Mouse (Mus musculus): ENCODE data around the gene B3gnt8. TPM values are rescaled to one million over a fixed set of nuclear protein-coding genes. Genes with fewer than 3 reads are reported as not detected.
"Not testable (repeated sequence)": the region's sequence is repeated elsewhere in the genome, so short reads cannot be mapped to it uniquely, and the experiment has no call there.

B3gnt8 gene
- total RNA-seq (2012; rRNA removed): 1.7 and 2.3 TPM in 2 replicates

GRCm38 (mm10) chr7:25626509-25627430, at the start of gene B3gnt8:
Gene B3gnt8 (plus strand): TSS chr7:25626654.
- DNase-seq (ENCODE audit: low read depth, low spot score): no peak
- peaks cover 32% of the 10 kb centered on the region for H3K36me3 ChIP-seq (ENCODE audit: control insufficient read depth, insufficient read depth, low read length, poor library complexity, severe bottlenecking)
- H3K4me1 ChIP-seq (ENCODE audit: control insufficient read depth in 2 of 2, insufficient read depth in 2 of 2, low read length in 2 of 2, poor library complexity in 1 of 2): peaks cover 0 to 16% of the 10 kb centered on the region in 2 experiments; a peak in 3 of 4 replicates
- in situ Hi-C loops (cut with MboI; ENCODE audit: low sequenced_read_pairs in 2 of 2, unreplicated experiment in 2 of 2): no loop called here
- peak within 1 kb of the TSS; percentile 51 to 56 for H3K4me3 ChIP-seq (ENCODE audit: insufficient read depth in 1 of 2, low read depth in 1 of 2, low read length in 2 of 2, poor library complexity in 1 of 2, severe bottlenecking in 1 of 2)
- H3K9ac ChIP-seq (ENCODE audit: insufficient read depth, low read depth, low read length, poor library complexity, severe bottlenecking): peak within 1 kb of the TSS; percentile 31; the same call in 1 of the 2 replicates
- H3K9me3 ChIP-seq (ENCODE audit: control insufficient read depth, insufficient read depth, low read depth, low read length): no peaks in the 10 kb centered on the region
- no peak for TF ChIP-seq MAFK (IDR thresholded peaks at IDR 0.05; ENCODE audit: insufficient read depth, low read depth, low read length)
- TF ChIP-seq HCFC1 (IDR thresholded peaks at IDR 0.05; ENCODE audit: borderline replicate concordance, insufficient read depth, low read length): no peak
- TF ChIP-seq CHD2 (IDR thresholded peaks at IDR 0.05; ENCODE audit: low read depth, low read length): no peak
- no peak for TF ChIP-seq ZNF384 (IDR thresholded peaks at IDR 0.05; ENCODE audit: low read depth, low read length)
- TF ChIP-seq ZC3H11A (IDR thresholded peaks at IDR 0.05; ENCODE audit: borderline replicate concordance, low read depth, low read length): no peak
- H3K27ac ChIP-seq (ENCODE audit: insufficient read depth, low read depth, low read length, poor library complexity, severe bottlenecking): no peak within 1 kb of the TSS

GRCm38 (mm10) chr7:25576793-25577437, 49.5 kb upstream of the B3gnt8 start:
- not testable (repeated sequence) for H3K27ac ChIP-seq (ENCODE audit: insufficient read depth, low read depth, low read length, poor library complexity, severe bottlenecking); H3K9ac ChIP-seq (ENCODE audit: insufficient read depth, low read depth, low read length, poor library complexity, severe bottlenecking); H3K4me1 ChIP-seq (ENCODE audit: control insufficient read depth in 2 of 2, insufficient read depth in 2 of 2, low read length in 2 of 2, poor library complexity in 1 of 2); H3K36me3 ChIP-seq (ENCODE audit: control insufficient read depth, insufficient read depth, low read length, poor library complexity, severe bottlenecking); H3K4me3 ChIP-seq (ENCODE audit: insufficient read depth in 1 of 2, low read depth in 1 of 2, low read length in 2 of 2, poor library complexity in 1 of 2, severe bottlenecking in 1 of 2); H3K9me3 ChIP-seq (ENCODE audit: control insufficient read depth, insufficient read depth, low read depth, low read length); DNase-seq (ENCODE audit: low read depth, low spot score)
- in situ Hi-C loops (cut with MboI; ENCODE audit: low sequenced_read_pairs in 2 of 2, unreplicated experiment in 2 of 2): loop anchor here in 1 of 2 experiments (25.0 kb wide), 1 partner anchor 90 kb away; the partner anchor contains the start of gene Ceacam1

- no peak overlapping the region for H3K4me3 ChIP-seq (ENCODE audit: insufficient read depth in 1 of 2, low read depth in 1 of 2, low read length in 2 of 2, poor library complexity in 1 of 2, severe bottlenecking in 1 of 2)
- no peak for TF ChIP-seq CHD2 (IDR thresholded peaks at IDR 0.05; ENCODE audit: low read depth, low read length)
- TF ChIP-seq MAFK (IDR thresholded peaks at IDR 0.05; ENCODE audit: insufficient read depth, low read depth, low read length): no peak
- TF ChIP-seq ZC3H11A (IDR thresholded peaks at IDR 0.05; ENCODE audit: borderline replicate concordance, low read depth, low read length): no peak
- no peak for TF ChIP-seq ZNF384 (IDR thresholded peaks at IDR 0.05; ENCODE audit: low read depth, low read length)
- no peak for TF ChIP-seq HCFC1 (IDR thresholded peaks at IDR 0.05; ENCODE audit: borderline replicate concordance, insufficient read depth, low read length)
- H3K36me3 ChIP-seq (ENCODE audit: control insufficient read depth, insufficient read depth, low read length, poor library complexity, severe bottlenecking): no peaks in the 10 kb centered on the region
- no peak overlapping the region for H3K9ac ChIP-seq (ENCODE audit: insufficient read depth, low read depth, low read length, poor library complexity, severe bottlenecking)
- DNase-seq (ENCODE audit: low read depth, low spot score): no peak
- no peaks in the 10 kb centered on the region for H3K9me3 ChIP-seq (ENCODE audit: control insufficient read depth, insufficient read depth, low read depth, low read length)
- no peaks in the 10 kb centered on the region for H3K4me1 ChIP-seq (ENCODE audit: control insufficient read depth in 2 of 2, insufficient read depth in 2 of 2, low read length in 2 of 2, poor library complexity in 1 of 2)
- in situ Hi-C loops (cut with MboI; ENCODE audit: low sequenced_read_pairs in 2 of 2, unreplicated experiment in 2 of 2): loop anchor here in 1 of 2 experiments (25.0 kb wide), 1 partner anchor 92 kb away; the partner anchor contains the start of gene Ceacam1
- no peak overlapping the region for H3K27ac ChIP-seq (ENCODE audit: insufficient read depth, low read depth, low read length, poor library complexity, severe bottlenecking)
Observed at GRCm38 (mm10) chr7:25579441-25579840, 47.0 kb upstream of the B3gnt8 start.

GRCm38 (mm10) chr7:25582301-25582810, 44.1 kb upstream of the B3gnt8 start:
- H3K9me3 ChIP-seq (ENCODE audit: control insufficient read depth, insufficient read depth, low read depth, low read length): no peaks in the 10 kb centered on the region
- in situ Hi-C loops (cut with MboI; ENCODE audit: low sequenced_read_pairs in 2 of 2, unreplicated experiment in 2 of 2): loop anchor here in 1 of 2 experiments (25.0 kb wide), 1 partner anchor 95 kb away; the partner anchor contains the start of gene Ceacam1
- no peak overlapping the region for H3K4me3 ChIP-seq (ENCODE audit: insufficient read depth in 1 of 2, low read depth in 1 of 2, low read length in 2 of 2, poor library complexity in 1 of 2, severe bottlenecking in 1 of 2)
- DNase-seq (ENCODE audit: low read depth, low spot score): no peak
- TF ChIP-seq MAFK (IDR thresholded peaks at IDR 0.05; ENCODE audit: insufficient read depth, low read depth, low read length) (no peak), ZNF384 (IDR thresholded peaks at IDR 0.05; ENCODE audit: low read depth, low read length) (no peak), CHD2 (IDR thresholded peaks at IDR 0.05; ENCODE audit: low read depth, low read length) (no peak), ZC3H11A (IDR thresholded peaks at IDR 0.05; ENCODE audit: borderline replicate concordance, low read depth, low read length) (no peak), HCFC1 (IDR thresholded peaks at IDR 0.05; ENCODE audit: borderline replicate concordance, insufficient read depth, low read length) (no peak)
- no peak overlapping the region for H3K9ac ChIP-seq (ENCODE audit: insufficient read depth, low read depth, low read length, poor library complexity, severe bottlenecking)
- no peaks in the 10 kb centered on the region for H3K36me3 ChIP-seq (ENCODE audit: control insufficient read depth, insufficient read depth, low read length, poor library complexity, severe bottlenecking)
- no peak overlapping the region for H3K27ac ChIP-seq (ENCODE audit: insufficient read depth, low read depth, low read length, poor library complexity, severe bottlenecking)
- H3K4me1 ChIP-seq (ENCODE audit: control insufficient read depth in 2 of 2, insufficient read depth in 2 of 2, low read length in 2 of 2, poor library complexity in 1 of 2): no peaks in the 10 kb centered on the region

Measured in ES-E14 (cell line).